Mouse (Mus musculus): ENCODE measurements at regions not wholly inside any gene's neighbourhood (a gene's known extent, or its start where the extent isn't known, plus 50 kb on each side); places are given as distances from the start of the nearest gene placed in this dataset.
"Not testable (repeated sequence)": the region's sequence is repeated elsewhere in the genome, so short reads cannot be mapped to it uniquely, and the experiment has no call there.

DNA sequence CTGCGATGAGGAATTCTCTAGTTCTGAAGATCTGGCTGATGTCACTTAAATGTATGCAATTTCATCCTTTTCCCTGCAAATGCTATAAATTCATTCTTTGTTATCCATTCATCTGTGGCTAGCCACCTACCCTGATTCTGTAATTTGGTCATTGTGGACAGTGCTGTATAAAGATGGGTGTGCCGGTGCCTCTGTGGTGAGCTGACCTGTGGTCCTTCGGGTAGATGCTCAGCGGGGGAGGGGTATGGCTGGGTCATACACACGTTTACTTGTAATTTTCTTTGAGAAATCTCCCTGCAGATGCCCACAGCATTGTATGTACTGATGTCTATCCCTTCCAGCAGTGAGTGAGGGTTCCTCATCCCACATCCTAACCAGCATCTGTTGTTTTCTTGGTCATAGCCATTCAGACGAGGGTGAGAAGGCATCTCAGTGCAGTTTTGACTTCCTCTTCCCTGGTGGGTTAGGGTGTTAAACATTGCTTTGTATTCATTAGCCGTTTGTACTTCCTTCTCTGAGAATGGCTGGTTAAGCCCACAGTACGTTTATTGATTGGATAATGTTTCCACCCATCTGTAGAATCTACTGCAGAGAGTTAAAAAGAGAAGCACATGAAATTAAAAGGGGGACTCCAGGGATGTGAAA lies 169.3 kb upstream of the Frmd6 start:
- peak; percentile 58 for ATAC-seq (replicated peaks; ENCODE audit: poor library complexity, severe bottlenecking)

GRCm38 (mm10) chr12:70656805-70657492 lies 168.4 kb upstream of the Frmd6 start:
- no peak for ATAC-seq (replicated peaks; ENCODE audit: poor library complexity, severe bottlenecking)

- no peak for ATAC-seq (replicated peaks; ENCODE audit: poor library complexity, severe bottlenecking)
Measured at GRCm38 (mm10) chr12:70657493-70657810, 167.9 kb upstream of the Frmd6 start.

- ATAC-seq (replicated peaks; ENCODE audit: poor library complexity, severe bottlenecking) = no peak
Measured at GRCm38 (mm10) chr12:70658106-70658505, 167.2 kb upstream of the Frmd6 start.

DNA sequence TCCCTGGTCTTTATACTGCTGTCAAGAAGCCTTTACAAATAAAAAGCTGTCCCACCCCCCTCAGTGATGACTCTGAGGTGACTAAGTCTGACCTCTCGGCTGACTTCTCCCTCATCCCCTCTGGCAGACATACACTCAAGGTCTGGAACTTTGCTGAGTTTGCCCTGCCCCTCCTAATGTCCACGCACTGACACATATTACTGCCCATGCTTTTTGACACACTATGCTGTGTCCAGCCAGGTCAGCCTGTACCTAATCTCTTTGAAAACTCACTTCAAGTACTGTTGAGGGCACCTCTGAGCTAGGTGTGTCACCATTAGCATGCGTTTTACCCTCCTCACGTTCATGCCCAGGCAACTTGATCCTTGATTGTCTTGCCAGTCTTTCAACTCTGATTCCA lies 164.9 kb upstream of the Frmd6 start:
- ATAC-seq (replicated peaks; ENCODE audit: poor library complexity, severe bottlenecking) = no peak

- not testable (repeated sequence) for ATAC-seq (replicated peaks; ENCODE audit: poor library complexity, severe bottlenecking)
Measured at GRCm38 (mm10) chr12:70668158-70668557, 157.2 kb upstream of the Frmd6 start.

- ATAC-seq (replicated peaks; ENCODE audit: poor library complexity, severe bottlenecking) = no peak
Measured at GRCm38 (mm10) chr12:70672115-70672514, 153.2 kb upstream of the Frmd6 start.

DNA sequence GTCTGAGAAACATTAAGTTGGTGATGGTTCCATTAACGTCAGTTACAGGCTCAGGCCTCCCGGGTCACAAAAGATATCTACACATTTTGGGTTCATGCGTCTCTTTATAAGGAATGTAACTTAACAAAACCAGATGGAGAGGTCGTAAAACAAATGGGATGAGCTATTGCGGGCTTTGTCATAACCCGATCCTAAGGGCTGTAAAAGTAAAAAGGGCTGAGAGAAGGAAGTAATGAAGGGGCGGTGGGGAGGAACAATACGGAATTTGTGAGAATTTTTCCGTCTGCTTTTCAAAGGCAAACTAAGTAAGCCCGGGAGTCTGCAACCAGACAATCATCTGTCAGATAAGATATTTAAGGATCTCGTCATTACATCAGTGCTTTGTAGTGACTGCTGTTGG lies 152.1 kb upstream of the Frmd6 start:
- no peak for ATAC-seq (replicated peaks; ENCODE audit: poor library complexity, severe bottlenecking)

- no peak for ATAC-seq (replicated peaks; ENCODE audit: poor library complexity, severe bottlenecking)
Measured at GRCm38 (mm10) chr12:70674144-70674543, 151.2 kb upstream of the Frmd6 start.

GRCm38 (mm10) chr12:70675846-70676245 lies 149.5 kb upstream of the Frmd6 start:
- no peak for ATAC-seq (replicated peaks; ENCODE audit: poor library complexity, severe bottlenecking)

DNA sequence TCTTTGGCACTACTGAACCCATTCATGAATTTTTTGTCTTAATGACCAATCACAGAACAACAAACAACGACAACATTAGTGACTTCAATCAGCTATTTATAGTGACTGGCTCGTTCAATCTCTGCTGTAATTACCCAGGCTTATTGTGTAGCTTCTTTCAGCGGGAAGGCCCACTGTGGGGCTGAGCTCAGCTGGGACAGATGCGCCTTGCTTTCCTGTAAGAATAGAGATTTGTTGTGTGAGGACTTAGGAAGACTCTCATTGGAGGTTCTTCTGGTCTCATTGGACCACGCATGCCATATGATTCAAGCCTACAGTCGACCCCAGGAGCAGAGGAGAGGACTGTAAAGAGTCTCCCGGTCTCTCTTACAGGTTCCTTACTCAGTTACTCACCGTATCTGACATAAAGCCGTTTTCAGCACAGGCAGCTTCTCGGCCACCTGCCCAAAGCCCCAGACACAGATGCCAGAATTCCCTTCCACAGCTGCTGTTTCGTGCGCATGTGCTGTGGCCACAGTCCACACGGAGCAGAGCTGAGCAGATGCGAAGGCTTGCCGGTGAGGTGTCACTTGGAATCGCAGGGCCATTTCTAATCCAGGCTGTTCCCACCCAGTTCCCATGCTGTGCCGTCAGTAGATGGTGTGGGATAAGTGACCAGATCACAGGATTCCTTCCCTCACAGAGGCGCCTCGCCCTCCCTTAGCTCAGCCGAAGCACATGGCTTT lies 145.5 kb upstream of the Frmd6 start:
- ATAC-seq (replicated peaks; ENCODE audit: poor library complexity, severe bottlenecking) = no peak

- ATAC-seq (replicated peaks; ENCODE audit: poor library complexity, severe bottlenecking) = no peak
Measured at GRCm38 (mm10) chr12:70681407-70681990, 143.8 kb upstream of the Frmd6 start.

- ATAC-seq (replicated peaks; ENCODE audit: poor library complexity, severe bottlenecking) = no peak
Measured at GRCm38 (mm10) chr12:70684354-70684753, 141.0 kb upstream of the Frmd6 start.

- no peak for ATAC-seq (replicated peaks; ENCODE audit: poor library complexity, severe bottlenecking)
Measured at GRCm38 (mm10) chr12:70685432-70685831, 139.9 kb upstream of the Frmd6 start.

DNA sequence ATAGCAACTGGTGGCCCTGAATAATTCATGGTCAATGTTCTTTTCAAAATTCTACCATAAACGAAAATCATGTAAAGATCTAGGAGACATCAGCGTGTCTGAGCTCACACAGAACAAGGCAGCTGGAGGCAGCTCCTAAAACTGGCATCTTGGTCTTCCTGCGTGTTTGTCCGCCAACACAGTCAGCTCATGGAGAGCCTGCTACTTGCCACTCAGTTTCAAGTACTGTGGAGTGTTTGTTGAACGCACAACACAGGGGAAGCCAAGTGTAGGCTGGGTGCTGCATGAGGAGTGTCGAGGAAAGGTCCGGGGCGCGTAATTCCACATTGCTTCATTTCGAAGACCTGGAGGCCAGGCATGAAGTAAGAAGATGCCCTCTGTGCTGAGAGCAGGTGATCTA lies 139.0 kb upstream of the Frmd6 start:
- no peak for ATAC-seq (replicated peaks; ENCODE audit: poor library complexity, severe bottlenecking)

DNA sequence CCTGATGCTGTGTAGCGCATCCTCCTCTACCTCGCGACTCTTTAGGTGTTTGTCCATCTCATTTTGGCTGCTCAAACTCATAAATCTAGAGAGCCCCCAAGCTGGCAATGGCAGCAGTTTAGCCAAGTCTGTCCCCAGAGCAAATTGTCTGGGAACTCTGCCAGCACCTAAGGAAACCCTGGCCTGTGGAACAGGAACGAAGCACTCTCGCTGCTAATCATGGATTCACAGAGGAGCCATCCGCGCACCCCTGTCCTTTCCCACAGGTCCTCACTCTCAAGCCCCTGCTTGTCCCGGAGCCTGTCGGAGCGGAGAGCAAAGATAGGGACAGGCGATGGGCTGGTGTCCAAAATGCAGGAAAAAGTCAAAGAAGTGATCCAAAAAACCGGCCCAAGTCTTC lies 138.3 kb upstream of the Frmd6 start:
- ATAC-seq (replicated peaks; ENCODE audit: poor library complexity, severe bottlenecking) = no peak

GRCm38 (mm10) chr12:70695162-70695561 lies 130.2 kb upstream of the Frmd6 start:
- peak; percentile 90 for ATAC-seq (replicated peaks; ENCODE audit: poor library complexity, severe bottlenecking)

GRCm38 (mm10) chr12:70696256-70696655 lies 129.1 kb upstream of the Frmd6 start:
- no peak for ATAC-seq (replicated peaks; ENCODE audit: poor library complexity, severe bottlenecking)

GRCm38 (mm10) chr12:70698466-70698865 lies 126.8 kb upstream of the Frmd6 start:
- ATAC-seq (replicated peaks; ENCODE audit: poor library complexity, severe bottlenecking) = peak; percentile 26; the same call in 1 of the 2 replicates

GRCm38 (mm10) chr12:70702473-70702872 lies 122.8 kb upstream of the Frmd6 start:
- ATAC-seq (replicated peaks; ENCODE audit: poor library complexity, severe bottlenecking) = peak; percentile 46

All from granulocyte monocyte progenitor cell, adult 5-6 weeks (primary cell).